28 mouse cellular contexts compared by ENCODE assay signal in the genomic region with DNA sequence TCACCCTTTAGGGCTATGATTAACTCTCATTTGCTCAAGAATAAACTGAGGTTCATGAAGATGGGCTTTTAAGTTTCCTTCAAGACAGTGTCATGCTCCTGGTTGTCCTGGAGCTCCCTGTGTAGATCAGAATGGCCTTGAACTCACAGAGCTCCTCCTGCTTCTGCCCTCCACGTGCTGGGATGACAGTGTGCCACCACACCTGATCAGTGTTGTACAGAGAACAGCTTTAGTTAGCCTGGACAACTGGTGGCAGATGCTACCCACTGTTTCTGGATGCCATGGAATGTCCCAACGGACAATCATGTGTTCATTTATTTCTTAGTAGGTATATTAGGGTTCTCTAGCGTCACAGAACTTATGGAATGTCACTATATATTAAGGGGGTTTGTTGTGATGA.
"Had no signal": no experiment of that assay in that cellular context is flagged by ENCODE, and none has a peak within 500 bp of the region (broad histone marks: within the 10 kb centered on the region; RNA-seq: fewer than 3 reads in every experiment).

No protein-coding gene starts in this region.

- H3K9me3 ChIP-seq: embryonic facial prominence, embryonic 10.5 days; embryonic facial prominence, embryonic 12.5 days; embryonic facial prominence, embryonic 13.5 days; embryonic facial prominence, embryonic 15.5 days; forebrain, embryonic 10.5 days; forebrain, embryonic 12.5 days; forebrain, embryonic 13.5 days; forebrain, embryonic 15.5 days had no signal

- H3K4me1 ChIP-seq: forebrain, embryonic 15.5 days had no signal

- H3K36me3 ChIP-seq: embryonic facial prominence, embryonic 10.5 days; embryonic facial prominence, embryonic 12.5 days; embryonic facial prominence, embryonic 13.5 days; embryonic facial prominence, embryonic 15.5 days; forebrain, embryonic 10.5 days; forebrain, embryonic 12.5 days; forebrain, embryonic 15.5 days had no signal

- DNase-seq: cerebellum, adult 8-10 months; cerebellum, adult 9-10 months; cerebellum, adult 9-11 months; cerebellum, postnatal 10 days; cerebellum, postnatal 14 days; cerebellum, postnatal 25 days; cerebellum, postnatal 36 days; embryo, embryonic 11 days; forebrain, postnatal 0 days; gastrocnemius, adult 2 months; gastrocnemius, postnatal 10 days; gastrocnemius, postnatal 14 days; gastrocnemius, postnatal 25 days; gastrocnemius, postnatal 36 days; heart, adult 11 months; heart, adult 18-20 months; heart, adult 2 months had no signal

- H3K4me2 ChIP-seq: embryonic facial prominence, embryonic 12.5 days; embryonic facial prominence, embryonic 13.5 days; embryonic facial prominence, embryonic 15.5 days; forebrain, embryonic 12.5 days; forebrain, embryonic 13.5 days; forebrain, embryonic 15.5 days had no signal

- ATAC-seq: forebrain, embryonic 13.5 days; forebrain, embryonic 14.5 days; forebrain, embryonic 15.5 days; forebrain, embryonic 16.5 days; forebrain, postnatal 0 days had no signal

- H3K4me3 ChIP-seq: embryonic facial prominence, embryonic 10.5 days; embryonic facial prominence, embryonic 12.5 days; embryonic facial prominence, embryonic 13.5 days; embryonic facial prominence, embryonic 15.5 days; erythroblast, embryonic 14.5 days; forebrain, embryonic 10.5 days; forebrain, embryonic 12.5 days; forebrain, embryonic 13.5 days; forebrain, embryonic 15.5 days; gastrocnemius, adult 2 months; heart, adult 2 months had no signal

- H3K9ac ChIP-seq: embryonic facial prominence, embryonic 12.5 days; embryonic facial prominence, embryonic 13.5 days; embryonic facial prominence, embryonic 15.5 days; forebrain, embryonic 12.5 days; forebrain, embryonic 13.5 days; forebrain, embryonic 15.5 days; forebrain, postnatal 0 days had no signal

- H3K27ac ChIP-seq: embryonic facial prominence, embryonic 10.5 days; embryonic facial prominence, embryonic 12.5 days; forebrain, embryonic 10.5 days; forebrain, embryonic 12.5 days; forebrain, embryonic 13.5 days; forebrain, embryonic 15.5 days; gastrocnemius, adult 2 months; heart, adult 2 months had no signal

- H3K27me3 ChIP-seq: embryonic facial prominence, embryonic 12.5 days; embryonic facial prominence, embryonic 13.5 days; embryonic facial prominence, embryonic 15.5 days; forebrain, embryonic 12.5 days; forebrain, embryonic 13.5 days; forebrain, embryonic 15.5 days had no signal
